Mouse (Mus musculus): ENCODE data around the gene Cacng6. TPM values are rescaled to one million over a fixed set of nuclear protein-coding genes. Genes with fewer than 3 reads are reported as not detected.

Cacng6 gene
- total and polyA plus RNA-seq, 3 experiments, result 0.08 TPM; not detected in 2

- Histone ChIP-seq H3K36me3 (ENCODE audit: control insufficient read depth in 1 of 2, insufficient read depth in 2 of 2, low read length in 2 of 2) (peaks cover 0 to 3% of the 10 kb centered on the region in 2 experiments; a peak in 1 of 4 replicates), H3K27ac (ENCODE audit: control insufficient read depth, low read depth, low read length) (no peak overlapping the region), H3K4me1 (ENCODE audit: control insufficient read depth in 1 of 2, insufficient read depth in 2 of 2, low read length in 2 of 2) (peaks cover 0 to 9% of the 10 kb centered on the region in 2 experiments; a peak in 3 of 4 replicates), H3K4me3 (ENCODE audit: control insufficient read depth in 1 of 2, insufficient read depth in 1 of 2, low read depth in 2 of 2, low read length in 2 of 2) (no peak overlapping the region), H3K9ac (ENCODE audit: control insufficient read depth, low read depth, low read length, poor library complexity, severe bottlenecking) (no peak overlapping the region), H3K27me3 (ENCODE audit: control insufficient read depth in 1 of 2, insufficient read depth in 2 of 2, low read length in 2 of 2) (no peaks in the 10 kb centered on the region), H3K79me2 (ENCODE audit: control insufficient read depth, insufficient read depth, low read length, poor library complexity) (peaks cover 10% of the 10 kb centered on the region), H3K9me3 (replicated peaks; ENCODE audit: insufficient read depth, low read length) (no peaks in the 10 kb centered on the region)
- no peak for TF ChIP-seq CHD1 (IDR thresholded peaks at IDR 0.05; ENCODE audit: low read depth, low read length)
- no peak for TF ChIP-seq CTCF (IDR thresholded peaks at IDR 0.05 in 2 of 3, conservative IDR thresholded peaks at IDR 0.05 in 1 of 3; ENCODE audit: control insufficient read depth in 1 of 3, insufficient read depth in 1 of 3, low read depth in 2 of 3, low read length in 3 of 3, poor library complexity in 1 of 3, severe bottlenecking in 1 of 3)
- no peak for TF ChIP-seq ZNF384 (IDR thresholded peaks at IDR 0.05; ENCODE audit: low read depth, low read length)
- no peak for TF ChIP-seq MAFK (IDR thresholded peaks at IDR 0.05; ENCODE audit: borderline replicate concordance, low read depth, low read length)
- no peak for TF ChIP-seq E2F4 (IDR thresholded peaks at IDR 0.05; ENCODE audit: borderline replicate concordance, low read depth, low read length)
- TF ChIP-seq SIN3A (IDR thresholded peaks at IDR 0.05; ENCODE audit: low read length), result no peak
- TF ChIP-seq ZMIZ1 (IDR thresholded peaks at IDR 0.05; ENCODE audit: low read depth, low read length), result no peak
- TF ChIP-seq UBTF (IDR thresholded peaks at IDR 0.05; ENCODE audit: borderline replicate concordance, insufficient read depth, low read depth, low read length), result no peak
- no peak for TF ChIP-seq POLR2AphosphoS2 (IDR thresholded peaks at IDR 0.05; ENCODE audit: low read length)
- TF ChIP-seq MAZ (IDR thresholded peaks at IDR 0.05; ENCODE audit: low read depth, low read length), result no peak
- TF ChIP-seq CHD2 (IDR thresholded peaks at IDR 0.05; ENCODE audit: low read length), result no peak
- TF ChIP-seq GABPA (IDR thresholded peaks at IDR 0.05; ENCODE audit: low read depth, low read length), result no peak
- no peak for TF ChIP-seq MYB (IDR thresholded peaks at IDR 0.05; ENCODE audit: low read depth, low read length)
- no peak for TF ChIP-seq USF1 (IDR thresholded peaks at IDR 0.05; ENCODE audit: low read depth, low read length)
- DNase-seq (ENCODE audit: low read depth, low spot score), result no peak
Observed at GRCm38 (mm10) chr7:3415378-3415777, 8.6 kb upstream of the Cacng6 start.

GRCm38 (mm10) chr7:3419941-3420340 lies 4.1 kb upstream of the Cacng6 start:
- no peaks in the 10 kb centered on the region for H3K4me1 ChIP-seq (ENCODE audit: control insufficient read depth in 1 of 2, insufficient read depth in 2 of 2, low read length in 2 of 2)
- no peaks in the 10 kb centered on the region for H3K36me3 ChIP-seq (ENCODE audit: control insufficient read depth in 1 of 2, insufficient read depth in 2 of 2, low read length in 2 of 2)
- no peak overlapping the region for H3K27ac ChIP-seq (ENCODE audit: control insufficient read depth, low read depth, low read length)
- H3K9ac ChIP-seq (ENCODE audit: control insufficient read depth, low read depth, low read length, poor library complexity, severe bottlenecking), result no peak overlapping the region
- no peaks in the 10 kb centered on the region for H3K27me3 ChIP-seq (ENCODE audit: control insufficient read depth in 1 of 2, insufficient read depth in 2 of 2, low read length in 2 of 2)
- no peak overlapping the region for H3K4me3 ChIP-seq (ENCODE audit: control insufficient read depth in 1 of 2, insufficient read depth in 1 of 2, low read depth in 2 of 2, low read length in 2 of 2)
- H3K79me2 ChIP-seq (ENCODE audit: control insufficient read depth, insufficient read depth, low read length, poor library complexity), result no peaks in the 10 kb centered on the region
- H3K9me3 ChIP-seq (replicated peaks; ENCODE audit: insufficient read depth, low read length), result no peaks in the 10 kb centered on the region
- no peak for TF ChIP-seq BHLHE40 (IDR thresholded peaks at IDR 0.05; ENCODE audit: borderline replicate concordance, low read depth, low read length)
- no peak for TF ChIP-seq USF1 (IDR thresholded peaks at IDR 0.05; ENCODE audit: low read depth, low read length)
- no peak for TF ChIP-seq MEF2A (IDR thresholded peaks at IDR 0.05; ENCODE audit: extremely low read depth, insufficient replicate concordance, low read depth, low read length, poor library complexity, severe bottlenecking)
- no peak for TF ChIP-seq TCF12 (IDR thresholded peaks at IDR 0.05; ENCODE audit: low read depth, low read length)
- no peak for TF ChIP-seq MAFK (IDR thresholded peaks at IDR 0.05; ENCODE audit: borderline replicate concordance, low read depth, low read length)
- TF ChIP-seq HCFC1 (IDR thresholded peaks at IDR 0.05; ENCODE audit: low read depth, low read length), result no peak
- TF ChIP-seq MAX (IDR thresholded peaks at IDR 0.05; ENCODE audit: low read length), result no peak
- no peak for TF ChIP-seq RAD21 (IDR thresholded peaks at IDR 0.05; ENCODE audit: low read depth, low read length)
- TF ChIP-seq MXI1 (IDR thresholded peaks at IDR 0.05; ENCODE audit: low read depth, low read length), result no peak
- no peak for TF ChIP-seq KAT2A (conservative IDR thresholded peaks at IDR 0.05; ENCODE audit: low read depth, low read length)
- no peak for TF ChIP-seq MAZ (IDR thresholded peaks at IDR 0.05; ENCODE audit: low read depth, low read length)
- TF ChIP-seq CHD2 (IDR thresholded peaks at IDR 0.05; ENCODE audit: low read length), result no peak
- no peak for TF ChIP-seq ZNF384 (IDR thresholded peaks at IDR 0.05; ENCODE audit: low read depth, low read length)
- TF ChIP-seq JUND (IDR thresholded peaks at IDR 0.05; ENCODE audit: low read depth, low read length), result no peak
- TF ChIP-seq MYC (IDR thresholded peaks at IDR 0.05; ENCODE audit: low read depth, low read length), result no peak
- no peak for TF ChIP-seq NELFE (IDR thresholded peaks at IDR 0.05; ENCODE audit: low read depth, low read length)
- no peak for TF ChIP-seq ZC3H11A (IDR thresholded peaks at IDR 0.05; ENCODE audit: low read depth, low read length)
- TF ChIP-seq SIN3A (IDR thresholded peaks at IDR 0.05; ENCODE audit: low read length), result no peak
- TF ChIP-seq E2F4 (IDR thresholded peaks at IDR 0.05; ENCODE audit: borderline replicate concordance, low read depth, low read length), result no peak
- DNase-seq (ENCODE audit: low read depth, low spot score), result no peak

Measured in MEL (cell line).